Mouse (Mus musculus): ENCODE data around the gene Rcor1. TPM values are rescaled to one million over a fixed set of nuclear protein-coding genes. Genes with fewer than 3 reads are reported as not detected.

Rcor1 gene
- 11.9 and 14.4 TPM in 2 replicates for polyA plus RNA-seq (2012; rRNA removed)

DNA sequence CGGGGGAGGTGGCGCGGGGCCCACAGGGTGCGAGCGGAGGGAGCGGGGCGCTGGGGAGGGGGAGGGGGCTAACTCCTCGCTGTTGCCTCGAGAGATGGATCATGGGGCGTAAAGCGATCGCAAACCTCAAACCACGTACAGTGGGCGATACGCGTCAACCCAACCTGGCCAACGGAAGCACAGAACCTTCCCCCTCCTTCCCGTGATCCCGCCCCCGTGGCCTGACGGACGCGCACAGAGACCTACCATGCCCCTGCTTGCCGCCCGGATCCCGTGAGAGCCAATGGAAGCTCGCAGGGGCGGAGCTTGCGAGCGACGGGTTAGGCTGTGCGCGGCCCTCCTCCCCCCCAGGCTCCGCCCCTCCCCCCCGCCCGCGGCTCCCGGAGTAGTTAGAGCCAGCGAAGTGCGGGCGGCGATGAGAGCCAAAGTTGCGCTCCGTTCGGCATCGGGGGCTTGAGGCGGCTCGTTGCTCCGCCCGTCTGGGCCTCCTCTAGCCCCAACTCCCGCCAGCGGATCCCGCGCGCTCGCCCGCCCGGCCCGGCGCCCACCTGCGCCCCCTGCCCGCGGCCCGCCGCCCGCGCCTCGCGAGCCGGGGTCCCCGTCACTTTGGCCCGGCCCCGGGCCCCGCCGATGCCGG, at the start of gene Rcor1:
Gene Rcor1 (plus strand): TSS at position 376 of the 637 bp plus-strand sequence.
- TF ChIP-seq CTCF (IDR thresholded peaks at IDR 0.05; ENCODE audit: control insufficient read depth, insufficient read depth, insufficient replicate concordance, low read depth, low read length) (no peak), POLR2A (IDR thresholded peaks at IDR 0.05; ENCODE audit: control insufficient read depth, low read depth, low read length) (peak; percentile 59; the same call in 1 of the 2 replicates)
- Histone ChIP-seq H3K4me3 (ENCODE audit: control insufficient read depth, low read depth, low read length) (peak within 1 kb of the TSS; percentile 94), H3K27me3 (ENCODE audit: control insufficient read depth, insufficient read depth, low read length) (no peaks in the 10 kb centered on the region), H3K4me1 (ENCODE audit: control insufficient read depth, insufficient read depth, low read length) (peaks cover 13% of the 10 kb centered on the region), H3K36me3 (ENCODE audit: control insufficient read depth, insufficient read depth, low read length) (no peaks in the 10 kb centered on the region), H3K27ac (ENCODE audit: control insufficient read depth, insufficient read depth, low read depth, low read length) (peak within 1 kb of the TSS; percentile 91)

DNA sequence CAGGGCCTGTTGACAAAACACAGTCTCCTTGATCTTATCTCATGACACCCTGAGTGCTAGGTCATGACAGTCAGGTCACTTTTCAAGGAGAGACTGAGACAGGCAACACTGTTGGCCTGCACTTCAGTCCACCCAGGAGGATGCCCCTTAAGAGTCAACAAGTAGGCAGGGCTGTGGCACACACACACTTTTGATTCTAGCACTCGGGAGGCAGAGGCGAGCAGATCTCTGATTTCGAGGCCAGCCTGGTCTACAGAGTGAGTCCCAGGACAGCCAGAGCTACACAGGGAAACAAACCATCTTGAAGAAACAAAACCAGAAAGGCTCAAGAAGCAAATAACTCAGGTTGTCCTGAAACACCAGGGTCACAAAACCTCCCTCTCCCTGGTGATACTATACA, 49.7 kb upstream of the Rcor1 start:
- H3K4me1 ChIP-seq (ENCODE audit: control insufficient read depth, insufficient read depth, low read length) = peaks cover 14% of the 10 kb centered on the region
- TF ChIP-seq POLR2A (IDR thresholded peaks at IDR 0.05; ENCODE audit: control insufficient read depth, low read depth, low read length) (no peak), CTCF (IDR thresholded peaks at IDR 0.05; ENCODE audit: control insufficient read depth, insufficient read depth, insufficient replicate concordance, low read depth, low read length) (no peak)

DNA sequence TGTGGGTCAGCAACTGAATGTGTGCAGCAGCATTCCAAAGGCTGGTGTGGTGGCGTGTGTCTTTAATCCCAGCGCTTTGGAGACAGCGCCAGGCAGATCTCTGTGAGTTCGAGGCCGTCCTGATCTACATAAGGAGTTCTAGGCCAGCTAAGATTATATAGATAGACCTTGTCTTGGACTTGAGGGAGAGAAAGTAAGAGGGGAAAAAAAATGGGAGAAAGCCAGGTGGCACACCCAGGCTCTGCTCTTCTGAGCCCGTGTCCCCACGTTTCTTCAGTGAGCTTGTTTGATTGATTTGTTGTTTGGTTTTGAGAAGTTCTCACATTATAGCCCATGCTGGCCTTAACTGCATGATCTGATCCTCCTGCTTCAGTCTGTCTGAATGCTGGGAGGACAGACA, 48.7 kb upstream of the Rcor1 start:
- H3K36me3 ChIP-seq (ENCODE audit: control insufficient read depth, insufficient read depth, low read length) = no peaks in the 10 kb centered on the region
- H3K27me3 ChIP-seq (ENCODE audit: control insufficient read depth, insufficient read depth, low read length) = no peaks in the 10 kb centered on the region; the same call in 1 of the 2 replicates
- H3K4me3 ChIP-seq (ENCODE audit: control insufficient read depth, low read depth, low read length) = no peak overlapping the region
- TF ChIP-seq CTCF (IDR thresholded peaks at IDR 0.05; ENCODE audit: control insufficient read depth, insufficient read depth, insufficient replicate concordance, low read depth, low read length) (no peak), POLR2A (IDR thresholded peaks at IDR 0.05; ENCODE audit: control insufficient read depth, low read depth, low read length) (no peak)
- H3K4me1 ChIP-seq (ENCODE audit: control insufficient read depth, insufficient read depth, low read length) = peaks cover 14% of the 10 kb centered on the region
- no peak overlapping the region for H3K27ac ChIP-seq (ENCODE audit: control insufficient read depth, insufficient read depth, low read depth, low read length)

More for the DNA sequence above, 49.7 kb upstream of the Rcor1 start:
- Histone ChIP-seq H3K36me3 (ENCODE audit: control insufficient read depth, insufficient read depth, low read length) (no peaks in the 10 kb centered on the region), H3K27me3 (ENCODE audit: control insufficient read depth, insufficient read depth, low read length) (no peaks in the 10 kb centered on the region; the same call in 1 of the 2 replicates), H3K4me3 (ENCODE audit: control insufficient read depth, low read depth, low read length) (no peak overlapping the region), H3K27ac (ENCODE audit: control insufficient read depth, insufficient read depth, low read depth, low read length) (no peak overlapping the region)

DNA sequence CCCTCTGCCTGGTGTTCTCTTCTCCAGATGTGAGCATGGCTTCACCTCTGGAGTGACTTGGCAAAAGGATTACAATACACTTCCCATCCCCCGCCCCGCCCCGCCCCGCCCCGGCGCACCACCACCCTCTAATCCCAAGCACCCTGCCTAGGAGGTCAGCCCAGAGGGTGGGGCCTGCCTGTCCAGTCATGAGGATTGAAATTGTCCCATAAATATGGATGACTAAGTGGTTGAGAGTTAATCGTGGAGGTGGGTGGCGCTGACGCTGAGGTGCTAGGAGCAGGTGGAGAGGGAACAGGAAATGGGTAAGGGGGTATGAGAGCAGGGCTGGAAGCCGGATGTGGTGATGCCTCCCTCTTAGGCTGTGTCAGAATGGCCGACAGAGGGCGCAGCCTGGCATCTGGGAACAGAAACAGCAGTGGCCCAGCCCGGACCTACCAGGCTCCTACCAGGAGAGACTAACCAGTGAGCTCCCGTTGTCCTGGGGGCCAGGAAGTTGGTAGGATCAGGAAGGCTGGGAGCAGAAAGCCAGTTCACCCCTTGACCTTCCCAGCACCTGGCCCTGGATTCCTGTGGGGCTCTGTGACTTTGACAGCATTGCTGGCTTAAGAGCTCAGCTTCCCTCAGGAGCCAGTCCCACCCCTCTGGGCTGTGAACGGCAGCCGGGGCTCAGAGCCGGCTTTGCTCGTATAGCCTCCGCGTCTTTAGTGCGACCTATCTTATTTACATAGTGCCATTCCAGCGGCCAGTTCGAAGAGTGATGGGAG, 47.6 kb upstream of the Rcor1 start:
- peak; percentile 63; the same call in 1 of the 2 replicates for TF ChIP-seq CTCF (IDR thresholded peaks at IDR 0.05; ENCODE audit: control insufficient read depth, insufficient read depth, insufficient replicate concordance, low read depth, low read length)
- TF ChIP-seq POLR2A (IDR thresholded peaks at IDR 0.05; ENCODE audit: control insufficient read depth, low read depth, low read length) = no peak
- H3K27ac ChIP-seq (ENCODE audit: control insufficient read depth, insufficient read depth, low read depth, low read length) = peak overlapping the region; percentile 32

DNA sequence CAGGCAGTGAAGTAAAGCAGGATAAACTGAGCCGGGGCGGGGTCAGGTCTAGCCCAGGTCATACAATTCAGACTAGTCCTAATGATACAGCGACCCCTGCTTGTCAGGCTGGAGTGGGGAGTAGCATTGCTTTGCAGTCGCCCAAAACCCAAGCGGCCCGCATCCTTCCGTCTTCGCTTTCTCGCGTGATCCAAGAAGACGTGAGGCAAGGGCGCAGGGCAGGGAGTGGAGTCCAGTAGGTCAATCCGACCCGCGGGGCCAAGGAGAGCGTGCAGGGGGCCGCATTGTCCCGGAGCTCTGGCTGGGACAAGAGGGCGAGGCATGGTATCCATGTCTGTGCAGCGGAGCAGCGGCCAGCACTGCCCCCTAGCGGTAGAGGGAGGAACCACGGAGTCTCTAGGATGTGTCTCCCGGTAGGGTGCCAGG, 47.0 kb upstream of the Rcor1 start:
- H3K27ac ChIP-seq (ENCODE audit: control insufficient read depth, insufficient read depth, low read depth, low read length) = peak overlapping the region; percentile 32
- H3K4me3 ChIP-seq (ENCODE audit: control insufficient read depth, low read depth, low read length) = peak overlapping the region; percentile 84
- TF ChIP-seq POLR2A (IDR thresholded peaks at IDR 0.05; ENCODE audit: control insufficient read depth, low read depth, low read length) = 0 out of 2 replicates have a peak, but pooled peaks have one; percentile 33
- peak; percentile 99 for TF ChIP-seq CTCF (IDR thresholded peaks at IDR 0.05; ENCODE audit: control insufficient read depth, insufficient read depth, insufficient replicate concordance, low read depth, low read length)
- H3K4me1 ChIP-seq (ENCODE audit: control insufficient read depth, insufficient read depth, low read length) = peaks cover 14% of the 10 kb centered on the region
- no peaks in the 10 kb centered on the region; the same call in 1 of the 2 replicates for H3K27me3 ChIP-seq (ENCODE audit: control insufficient read depth, insufficient read depth, low read length)
- no peaks in the 10 kb centered on the region for H3K36me3 ChIP-seq (ENCODE audit: control insufficient read depth, insufficient read depth, low read length)

More for the DNA sequence above, 47.6 kb upstream of the Rcor1 start:
- H3K36me3 ChIP-seq (ENCODE audit: control insufficient read depth, insufficient read depth, low read length) = no peaks in the 10 kb centered on the region
- H3K27me3 ChIP-seq (ENCODE audit: control insufficient read depth, insufficient read depth, low read length) = no peaks in the 10 kb centered on the region; the same call in 1 of the 2 replicates
- H3K4me3 ChIP-seq (ENCODE audit: control insufficient read depth, low read depth, low read length) = peak overlapping the region; percentile 84
- peaks cover 14% of the 10 kb centered on the region for H3K4me1 ChIP-seq (ENCODE audit: control insufficient read depth, insufficient read depth, low read length)

DNA sequence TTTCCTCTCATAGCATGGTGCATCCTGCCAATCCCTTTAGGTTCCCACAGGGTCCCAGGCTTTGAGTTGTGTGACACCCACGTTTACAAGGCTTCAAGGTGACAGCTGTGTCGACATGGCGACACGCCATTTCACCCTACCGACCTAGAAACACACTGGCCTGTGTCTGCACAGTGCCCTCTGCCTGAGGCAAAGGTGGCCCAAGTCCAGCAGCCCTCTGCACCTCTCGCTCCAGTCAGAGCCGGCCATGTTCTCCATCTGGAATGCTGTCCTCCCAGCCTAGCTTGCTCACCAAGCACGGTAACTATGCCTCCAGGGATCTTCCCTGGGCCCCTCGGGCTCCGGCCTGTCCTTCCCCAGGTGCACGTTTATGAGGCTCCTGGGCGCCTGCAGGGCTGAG, 46.4 kb upstream of the Rcor1 start:
- Histone ChIP-seq H3K4me3 (ENCODE audit: control insufficient read depth, low read depth, low read length) (no peak overlapping the region), H3K4me1 (ENCODE audit: control insufficient read depth, insufficient read depth, low read length) (peaks cover 14% of the 10 kb centered on the region), H3K27me3 (ENCODE audit: control insufficient read depth, insufficient read depth, low read length) (no peaks in the 10 kb centered on the region; the same call in 1 of the 2 replicates), H3K27ac (ENCODE audit: control insufficient read depth, insufficient read depth, low read depth, low read length) (no peak overlapping the region), H3K36me3 (ENCODE audit: control insufficient read depth, insufficient read depth, low read length) (no peaks in the 10 kb centered on the region)
- no peak; the same call in 1 of the 2 replicates for TF ChIP-seq CTCF (IDR thresholded peaks at IDR 0.05; ENCODE audit: control insufficient read depth, insufficient read depth, insufficient replicate concordance, low read depth, low read length)
- TF ChIP-seq POLR2A (IDR thresholded peaks at IDR 0.05; ENCODE audit: control insufficient read depth, low read depth, low read length) = 0 out of 2 replicates have a peak, but pooled peaks have one; percentile 13

DNA sequence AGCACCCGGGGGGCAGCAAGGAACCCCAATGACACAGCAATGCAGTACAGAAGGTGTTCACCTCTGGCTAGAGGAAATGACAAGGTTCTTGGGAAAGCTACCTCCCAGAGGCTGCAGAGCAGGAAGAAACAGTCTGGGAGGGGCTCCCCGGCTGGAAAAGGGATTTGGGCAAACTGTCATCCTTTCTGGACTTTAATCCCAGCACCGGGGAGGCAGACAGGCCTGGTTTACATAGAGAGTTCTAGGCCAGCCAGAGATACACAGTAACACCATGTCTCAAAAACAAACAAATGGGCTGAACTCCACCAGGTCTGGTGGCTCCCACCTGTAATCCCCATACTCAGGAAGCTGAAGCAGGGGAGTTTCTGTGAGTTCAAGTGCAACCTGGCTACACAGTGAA, 45.9 kb upstream of the Rcor1 start:
- H3K4me1 ChIP-seq (ENCODE audit: control insufficient read depth, insufficient read depth, low read length) = peaks cover 14% of the 10 kb centered on the region
- H3K4me3 ChIP-seq (ENCODE audit: control insufficient read depth, low read depth, low read length) = no peak overlapping the region
- TF ChIP-seq POLR2A (IDR thresholded peaks at IDR 0.05; ENCODE audit: control insufficient read depth, low read depth, low read length) (no peak), CTCF (IDR thresholded peaks at IDR 0.05; ENCODE audit: control insufficient read depth, insufficient read depth, insufficient replicate concordance, low read depth, low read length) (no peak)
- no peaks in the 10 kb centered on the region for H3K36me3 ChIP-seq (ENCODE audit: control insufficient read depth, insufficient read depth, low read length)
- no peak overlapping the region for H3K27ac ChIP-seq (ENCODE audit: control insufficient read depth, insufficient read depth, low read depth, low read length)
- H3K27me3 ChIP-seq (ENCODE audit: control insufficient read depth, insufficient read depth, low read length) = no peaks in the 10 kb centered on the region; the same call in 1 of the 2 replicates

Measured in testis, adult 2 months (tissue).